Mouse (Mus musculus) bone marrow macrophage, adult 2 months (primary cell): ENCODE measurements around the gene Zbtb42.

Experiments used
- CTCF ChIP-seq: IDR thresholded peaks from 2 replicates; pipeline ENCODE4 v1.5.1; 2012; ENCODE audit warnings: low read depth, mild to moderate bottlenecking, low read length, moderate library complexity
- POLR2A ChIP-seq: IDR thresholded peaks from 2 replicates; pipeline ENCODE4 v1.6.1; 2012; ENCODE audit warnings: mild to moderate bottlenecking, low read depth, low read length, borderline replicate concordance

GRCm38 (mm10) chr12:112632084-112632777 is 46.4 kb upstream of the Zbtb42 start:
- TF ChIP-seq POLR2A (no peak), CTCF (no peak)
